Mouse (Mus musculus) urinary bladder, postnatal 4 days (tissue): ENCODE results near the gene Btbd3.

Source experiments
- DNase-seq, 2 experiments: peaks; one replicate each; pipeline ENCODE4 v3.0.0; 2021 to 2022; ENCODE audit warnings: low spot score in 2 of 2

Btbd3 gene

DNA sequence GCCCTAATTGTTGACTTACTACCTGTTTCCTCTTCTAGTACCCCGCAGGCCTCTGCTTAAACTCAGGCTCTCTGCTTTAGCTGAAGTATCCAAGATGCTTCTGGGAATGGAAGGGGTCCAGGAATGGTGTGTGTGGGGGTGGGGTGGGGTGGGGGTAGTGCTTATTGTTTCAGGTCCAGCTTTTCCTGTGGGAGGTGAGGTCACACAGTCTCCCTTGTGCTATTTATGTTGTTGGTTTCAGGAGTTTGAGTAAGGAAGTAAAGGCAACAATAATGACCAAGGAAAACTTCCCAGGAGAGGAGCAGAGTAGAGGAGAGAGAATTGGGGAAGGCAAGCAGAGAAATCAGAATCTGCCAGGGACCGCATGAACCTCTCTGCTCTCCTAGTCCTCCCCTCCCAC lies 128.4 kb downstream of the Btbd3 start:
- DNase-seq: no peak

DNA sequence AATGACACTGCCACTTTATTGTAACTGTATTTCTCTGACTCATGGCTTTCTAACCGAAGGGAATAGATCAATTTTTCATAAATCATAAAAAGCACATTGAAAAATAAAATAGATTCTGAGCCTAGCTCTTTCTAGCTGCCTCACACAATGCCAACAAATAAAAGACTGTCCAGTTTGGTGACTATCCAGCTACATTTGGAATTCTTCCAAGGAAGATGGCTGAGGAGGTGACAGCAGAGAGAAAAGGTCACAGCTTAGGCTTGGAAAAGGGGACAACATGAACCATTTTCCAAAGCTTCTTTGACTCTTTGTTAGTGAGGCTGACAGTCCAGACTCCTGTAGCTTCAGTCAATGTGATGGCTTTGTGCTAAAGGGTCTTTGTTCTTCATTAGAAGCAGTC lies 132.2 kb downstream of the Btbd3 start:
- no peak for DNase-seq

DNA sequence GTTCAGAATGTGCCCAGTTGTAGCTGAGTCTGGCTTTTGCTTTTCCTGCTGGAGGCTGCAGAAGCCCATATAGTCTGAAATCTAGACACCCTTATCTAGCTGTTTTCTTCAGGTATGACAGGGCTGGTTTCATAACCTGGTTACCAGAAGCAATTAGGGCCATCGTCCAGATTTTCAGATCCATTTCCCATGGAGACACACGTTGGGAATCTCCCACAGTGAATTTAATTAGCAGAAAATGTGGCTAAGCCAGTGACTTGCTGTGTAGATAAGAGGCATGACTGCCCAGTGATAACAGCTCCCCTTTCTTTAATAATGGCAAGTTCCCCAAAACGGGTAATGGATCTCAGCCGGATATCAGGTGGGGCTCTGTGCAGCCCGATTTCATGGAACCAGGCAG lies 146.7 kb downstream of the Btbd3 start:
- no peak for DNase-seq

DNA sequence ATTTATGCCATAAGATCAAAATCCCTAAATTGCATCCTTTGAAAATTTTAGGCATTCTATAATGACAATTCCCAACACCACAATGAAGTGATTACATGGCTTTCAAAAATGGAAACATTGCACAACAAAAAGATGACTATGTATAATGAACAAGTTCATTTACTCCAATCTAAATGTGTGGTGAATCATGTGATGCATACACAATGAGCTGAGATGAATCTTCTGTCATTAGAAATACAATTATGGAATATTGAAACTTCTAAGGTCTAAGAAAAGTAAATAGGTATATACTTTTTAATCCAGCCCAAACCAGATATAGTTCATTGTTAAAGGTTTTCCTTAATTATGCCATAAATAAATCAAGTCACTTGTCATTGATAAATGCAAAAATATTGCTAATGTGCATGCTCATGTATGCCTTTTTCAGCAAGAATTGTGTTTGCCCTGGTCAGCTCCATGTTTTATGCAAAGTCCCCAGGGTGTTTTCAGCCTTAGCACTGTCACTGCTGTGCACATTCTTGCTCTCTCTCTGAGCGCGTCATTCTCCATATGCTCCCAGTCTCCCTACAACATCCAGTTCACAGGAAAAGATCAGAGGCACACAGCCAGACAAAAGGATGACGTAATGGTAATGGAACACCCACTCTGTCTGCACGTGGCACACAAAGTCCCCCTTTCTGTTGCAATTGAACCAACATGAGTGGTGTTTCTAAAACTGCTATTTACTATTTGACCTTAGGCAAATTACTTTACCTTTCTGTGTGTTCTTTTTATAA lies 149.6 kb downstream of the Btbd3 start:
- no peak for DNase-seq

DNA sequence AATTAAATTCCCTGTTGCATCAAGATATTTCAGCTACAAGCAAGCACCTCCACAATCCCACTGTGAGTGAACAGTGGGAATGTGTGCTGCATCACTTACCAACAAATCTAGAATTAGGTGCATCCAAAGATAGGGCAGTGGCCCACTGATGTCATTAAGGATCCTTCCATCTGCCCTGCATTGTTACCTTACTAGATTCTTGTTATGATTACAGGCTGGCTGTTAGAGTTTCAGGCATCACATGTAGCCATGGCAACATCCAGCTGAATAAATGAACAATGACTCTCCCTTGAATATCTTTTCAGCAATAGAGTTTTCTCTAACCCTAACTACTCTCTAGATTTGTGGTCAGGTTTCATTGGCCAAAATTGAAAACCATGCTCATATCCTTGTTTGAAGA lies 150.3 kb downstream of the Btbd3 start:
- DNase-seq: no peak

DNA sequence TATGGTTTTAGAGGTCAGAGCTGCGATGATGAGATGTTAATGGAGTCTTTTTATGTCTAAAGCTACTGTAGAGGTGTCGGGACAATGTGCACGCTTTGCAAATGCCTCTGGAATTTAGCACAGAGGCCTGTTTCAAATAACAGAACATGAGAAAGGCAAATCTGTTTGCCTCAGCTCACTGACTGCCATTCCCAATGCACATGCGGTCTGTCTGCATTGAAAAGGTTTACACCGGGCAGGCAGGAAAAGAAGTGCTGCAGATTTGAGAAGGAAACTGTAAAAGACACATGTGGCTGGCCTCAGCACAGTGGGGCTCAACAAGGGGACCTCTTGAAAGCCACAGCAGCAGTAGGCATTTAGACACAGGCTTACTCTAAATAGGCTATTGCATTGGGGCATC lies 156.2 kb downstream of the Btbd3 start:
- no peak for DNase-seq

DNA sequence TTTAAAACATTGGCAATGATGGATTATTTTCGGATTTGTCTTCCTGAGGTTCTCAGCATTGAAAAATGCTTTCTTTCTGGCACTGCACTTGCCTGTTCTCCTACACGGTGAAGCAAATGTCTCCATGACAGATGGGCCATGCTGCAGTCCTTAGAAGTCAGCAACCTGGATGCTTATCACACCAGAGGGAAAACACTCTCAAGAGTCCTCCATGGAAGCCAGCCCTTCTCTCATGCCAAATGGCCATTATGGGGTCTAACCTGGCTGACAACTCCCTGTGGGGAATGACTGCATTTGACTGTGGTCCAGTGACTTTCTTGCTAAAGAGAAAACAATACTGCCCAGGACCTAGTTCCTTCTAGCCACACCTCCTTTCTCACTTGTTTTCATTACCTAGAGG lies 166.0 kb downstream of the Btbd3 start:
- no peak for DNase-seq

DNA sequence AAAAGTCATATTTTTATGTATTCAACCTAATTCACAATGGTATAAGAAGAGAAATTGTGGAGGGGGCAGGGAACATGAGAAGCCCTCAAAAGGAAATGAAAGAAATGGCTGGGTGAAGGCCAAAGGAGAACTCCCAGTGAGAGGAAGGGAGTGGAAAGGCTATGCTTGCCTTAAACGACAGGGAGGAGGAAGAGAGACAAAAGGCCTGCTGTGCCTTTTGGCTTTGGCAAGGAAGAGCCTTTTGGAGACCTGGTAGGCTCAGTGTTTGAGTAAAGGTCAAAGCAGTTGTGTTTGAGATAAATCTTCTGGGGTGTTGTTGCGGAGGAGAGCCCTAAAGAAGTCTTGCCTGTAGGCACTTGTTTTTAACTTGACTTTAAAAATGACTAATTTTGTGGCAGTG lies 175.6 kb downstream of the Btbd3 start:
- DNase-seq: no peak

DNA sequence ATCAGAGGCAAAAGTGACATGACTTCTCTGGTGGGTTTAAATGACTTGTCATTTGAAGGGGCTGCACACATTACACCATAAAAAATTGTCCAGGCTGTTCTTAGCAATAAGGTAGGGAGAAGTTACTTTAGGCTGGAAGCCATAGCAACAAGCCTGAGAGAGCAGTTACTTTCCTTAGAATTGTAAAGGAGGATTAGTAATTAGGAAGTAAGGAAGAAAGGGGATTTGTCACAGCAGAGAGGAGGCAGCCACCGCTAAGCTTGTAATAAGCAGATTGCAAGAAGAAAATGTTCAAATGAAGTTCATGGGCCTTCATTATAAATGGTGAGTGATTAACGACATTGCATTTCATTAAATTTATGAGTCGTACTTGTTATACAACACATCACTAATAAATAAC lies 190.1 kb downstream of the Btbd3 start:
- DNase-seq: no peak

DNA sequence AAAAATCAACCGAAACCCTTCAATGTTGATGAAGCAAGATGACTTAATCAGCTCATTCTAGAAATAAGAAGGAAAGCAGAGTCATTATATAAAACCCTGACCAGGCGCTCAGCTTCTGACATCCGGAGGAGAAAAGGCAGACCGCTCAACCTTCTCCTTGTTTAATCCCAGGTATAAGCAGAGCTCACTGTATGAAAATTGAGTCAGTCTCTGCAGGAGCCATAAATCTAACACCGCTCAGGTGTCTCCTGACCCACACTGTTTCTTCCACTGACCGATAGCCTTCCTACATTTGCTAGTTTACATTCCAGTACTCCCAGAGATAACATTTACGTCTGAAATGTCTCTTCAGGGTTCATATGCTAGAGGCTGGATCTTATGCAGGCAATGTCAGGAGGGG lies 190.6 kb downstream of the Btbd3 start:
- DNase-seq: no peak

DNA sequence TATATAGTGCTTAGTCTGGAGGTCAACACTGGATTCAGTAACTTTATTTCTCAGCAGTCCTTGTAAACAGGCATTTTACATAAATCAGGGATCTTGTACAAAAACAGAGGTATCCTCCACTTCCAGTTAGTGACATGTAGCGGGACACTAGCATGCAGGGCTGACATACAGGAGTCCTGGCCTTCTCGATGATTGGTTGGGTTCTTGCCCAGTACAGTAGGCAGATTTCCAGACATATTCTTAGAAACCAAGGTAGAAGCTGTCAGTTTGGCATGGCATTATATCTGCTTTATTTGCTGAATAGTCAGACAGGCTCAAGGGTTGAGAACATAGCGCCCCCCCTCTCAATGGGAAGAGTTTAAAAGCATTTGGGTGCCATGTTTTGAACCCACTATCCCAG lies 191.3 kb downstream of the Btbd3 start:
- DNase-seq: no peak

DNA sequence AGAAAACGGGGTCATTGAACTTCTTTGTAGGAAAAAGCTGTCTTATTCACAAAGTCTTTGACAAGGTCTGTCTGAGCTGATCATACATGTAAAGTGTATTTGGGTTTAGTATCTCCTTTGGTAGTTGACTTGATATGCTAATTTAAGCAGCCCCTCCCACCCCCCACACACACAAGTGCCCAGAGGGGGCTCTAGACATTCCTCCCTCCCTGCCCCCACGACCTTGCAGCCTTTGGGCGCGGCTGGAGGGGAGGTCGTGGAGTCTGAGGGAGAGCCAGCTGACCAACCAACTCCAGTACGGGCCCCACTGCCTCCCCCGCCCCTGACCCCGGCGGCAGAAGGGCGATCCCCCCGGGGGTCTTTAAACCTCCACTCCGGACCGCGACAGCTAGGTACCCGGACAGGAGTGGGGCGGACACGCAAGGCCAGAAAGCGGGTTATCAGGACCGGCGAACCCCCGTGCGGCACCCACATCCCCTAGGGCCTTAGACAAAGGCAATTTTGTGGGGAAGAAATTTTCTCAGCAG lies 211.7 kb downstream of the Btbd3 start:
- DNase-seq: no peak

DNA sequence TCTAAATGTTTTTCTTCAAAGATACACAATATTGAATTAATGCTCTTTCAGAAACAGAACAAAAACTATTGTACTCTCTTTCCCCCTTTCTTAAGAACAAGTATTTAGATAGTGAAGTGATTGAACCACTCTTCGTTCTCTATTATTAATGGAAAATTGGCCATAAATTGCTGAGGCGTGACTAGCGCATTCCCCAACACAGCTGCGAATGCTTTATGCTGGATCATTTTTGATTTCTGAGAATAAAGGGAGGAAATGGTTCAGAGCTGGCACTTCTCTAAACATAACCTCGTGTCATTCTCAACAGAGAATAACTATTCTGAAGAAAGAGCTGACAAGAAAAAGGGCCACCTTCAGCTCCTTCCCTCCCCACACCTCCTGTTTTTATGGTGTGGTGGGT lies 217.0 kb downstream of the Btbd3 start:
- DNase-seq: no peak

DNA sequence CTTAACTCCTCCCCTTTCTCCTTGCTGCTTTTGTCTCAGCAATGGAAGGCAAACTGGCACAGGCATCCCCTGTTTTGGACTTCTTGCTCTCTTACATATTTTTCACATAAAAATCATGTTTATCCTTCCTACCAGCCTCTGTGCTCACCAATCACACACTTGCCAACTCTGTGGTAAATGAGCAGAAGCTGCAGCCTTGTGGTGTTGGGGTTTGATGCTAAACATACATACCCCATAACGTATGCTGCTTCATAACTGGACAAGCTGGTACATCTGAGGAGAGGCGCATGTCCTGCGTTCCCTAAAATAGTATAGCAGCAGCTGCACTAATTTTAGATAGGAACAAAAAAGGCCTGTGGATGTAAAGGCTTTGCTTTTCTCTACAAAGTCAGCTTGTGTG lies 220.1 kb downstream of the Btbd3 start:
- no peak for DNase-seq

DNA sequence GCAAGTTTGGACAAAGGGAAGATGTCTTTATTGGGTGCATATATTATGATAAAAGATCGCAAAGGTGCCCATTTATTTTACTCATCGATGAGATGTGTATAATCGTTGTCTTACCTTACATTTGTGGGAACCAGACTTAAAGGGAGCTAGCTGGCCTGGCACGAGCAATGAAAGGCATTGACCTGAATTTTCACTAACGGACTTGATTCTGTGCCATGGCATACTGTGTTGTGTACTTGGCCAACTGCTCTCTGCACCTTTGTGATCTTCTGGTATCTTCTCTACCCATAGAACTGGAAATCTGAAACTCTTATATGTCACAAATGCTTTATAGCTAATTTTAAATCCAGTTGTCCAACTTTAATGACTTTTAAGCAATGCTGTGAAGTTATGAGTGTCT lies 220.9 kb downstream of the Btbd3 start:
- DNase-seq: no peak

DNA sequence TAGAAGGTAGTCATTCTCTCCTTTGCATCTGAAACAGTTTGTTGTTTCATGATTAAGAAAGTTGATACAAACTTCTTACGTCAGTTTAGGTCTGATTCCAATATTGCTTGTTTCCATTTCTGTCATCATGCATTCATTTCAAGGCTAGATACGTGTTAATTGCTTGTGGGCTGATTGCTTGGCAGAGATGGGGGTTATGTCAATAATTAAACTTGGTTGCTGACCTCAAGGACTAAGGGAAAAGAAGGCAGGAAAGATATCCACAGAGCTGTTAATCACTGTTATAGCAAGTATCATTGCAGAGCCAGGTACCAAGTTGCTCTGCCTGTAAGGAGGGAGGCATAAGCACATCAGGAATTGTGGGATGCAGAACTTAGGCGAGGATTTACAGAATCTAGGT lies 226.2 kb downstream of the Btbd3 start:
- no peak for DNase-seq

DNA sequence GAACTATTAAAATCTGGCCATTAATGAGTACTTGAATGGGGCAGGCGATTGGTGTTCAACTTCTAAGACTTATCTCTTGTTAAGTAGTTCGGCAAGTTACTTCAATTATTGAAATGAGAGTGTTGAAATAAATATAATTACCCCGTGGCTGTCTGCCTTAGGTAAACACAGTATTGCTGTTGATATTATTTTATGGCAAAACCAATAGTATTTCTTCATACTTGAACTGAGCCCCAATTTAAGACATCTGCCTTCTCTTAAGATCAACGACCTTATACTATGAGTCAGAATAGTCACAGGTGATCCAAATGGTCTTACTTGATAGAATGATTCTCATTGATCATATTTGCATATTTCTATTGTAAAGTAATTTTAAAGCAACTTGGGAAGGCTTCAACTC lies 228.5 kb downstream of the Btbd3 start:
- DNase-seq: no peak

DNA sequence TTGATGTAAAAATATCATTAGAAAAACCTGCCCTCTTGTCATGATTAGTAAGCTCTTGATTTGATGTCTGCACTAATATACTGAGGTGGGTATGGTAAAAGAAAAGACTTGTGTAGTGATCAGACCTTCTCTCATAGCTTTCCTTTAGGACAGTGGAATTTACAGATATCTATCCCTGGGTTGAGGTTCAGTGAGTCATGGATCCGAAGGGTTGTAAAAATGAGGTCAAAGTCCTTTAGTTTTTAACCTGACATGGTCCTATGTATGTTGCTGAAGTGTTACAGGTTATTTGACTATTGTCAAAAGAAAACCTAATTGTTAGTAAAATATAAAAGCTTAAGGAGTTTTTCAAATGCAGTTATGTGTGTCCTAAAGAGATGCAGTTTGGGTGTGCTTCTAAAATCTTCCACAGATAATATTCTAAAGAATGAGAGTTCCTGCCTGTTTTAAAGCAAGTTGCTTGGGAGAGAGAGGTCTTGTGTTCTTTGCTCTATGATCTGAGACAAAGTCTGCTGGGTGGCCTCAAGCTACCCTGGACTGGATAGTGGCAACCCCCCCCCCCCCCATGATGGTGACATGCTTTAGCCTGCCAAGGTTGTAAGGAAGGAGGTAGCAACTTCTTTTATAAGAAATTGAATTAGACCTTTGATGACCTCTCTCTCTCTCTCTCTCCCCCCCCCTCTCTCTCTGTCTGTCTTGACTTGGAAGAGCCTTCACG lies 234.5 kb downstream of the Btbd3 start:
- no peak for DNase-seq

DNA sequence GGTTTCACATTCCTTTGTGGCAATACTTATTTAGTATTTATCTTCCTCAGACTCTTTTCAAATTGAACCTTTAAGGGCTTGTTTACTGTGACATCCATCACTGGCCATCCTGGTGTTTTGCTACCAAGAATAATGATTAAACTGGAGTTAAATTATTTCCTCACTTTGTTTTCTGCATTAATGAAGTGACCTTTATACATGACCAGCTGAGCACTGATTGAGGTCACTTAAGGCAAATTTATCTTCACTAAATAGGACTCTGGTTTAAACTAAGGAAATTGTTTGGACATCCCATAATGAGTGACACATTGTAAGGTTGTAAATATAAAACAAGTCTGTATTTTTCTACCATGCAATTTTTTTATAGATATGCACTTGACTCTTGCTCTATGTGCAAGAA lies 235.8 kb downstream of the Btbd3 start:
- DNase-seq: no peak

DNA sequence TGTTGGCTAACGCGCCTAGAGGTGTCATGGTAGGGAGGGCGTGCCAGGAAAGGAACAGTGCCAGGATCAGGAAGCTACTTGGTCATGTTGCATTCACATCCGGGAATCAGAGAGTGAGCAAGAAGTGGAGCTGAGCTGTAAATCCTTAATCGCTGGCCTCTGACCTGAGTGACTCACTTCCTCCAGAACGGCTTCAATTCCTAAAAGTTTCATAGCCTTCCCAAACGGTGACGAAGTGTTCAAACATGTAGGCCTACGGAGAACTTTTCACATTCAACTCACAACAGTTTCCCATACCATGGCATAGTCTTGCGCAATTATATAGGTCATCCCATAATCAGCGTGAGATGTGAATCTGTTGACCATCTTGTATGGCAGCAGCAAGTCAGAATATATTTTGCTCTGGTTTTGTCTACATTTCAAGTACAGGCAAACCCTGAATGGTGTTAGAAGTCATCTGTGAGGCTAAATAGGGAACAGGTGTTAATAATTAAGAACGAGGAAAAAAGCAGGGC lies 247.6 kb downstream of the Btbd3 start:
- DNase-seq: no peak

DNA sequence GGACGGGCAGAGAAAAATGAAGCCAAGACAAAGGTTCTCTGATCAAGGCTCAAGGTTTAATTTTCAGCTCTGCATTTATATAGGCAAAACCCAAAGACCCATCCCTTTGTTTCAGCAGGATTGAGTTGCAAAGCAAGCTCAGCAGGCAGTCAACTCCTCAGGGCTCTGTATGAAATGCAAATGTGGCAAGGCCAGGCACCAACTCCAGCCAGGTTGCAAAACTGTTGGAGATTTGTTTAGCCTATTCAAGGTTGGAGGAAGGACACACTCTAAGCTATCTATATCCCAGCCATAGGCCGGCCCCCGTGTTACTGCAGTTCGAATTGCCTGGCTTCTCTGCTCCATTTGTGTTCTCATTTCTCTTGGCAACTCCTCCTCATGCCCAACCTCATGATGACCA lies 259.2 kb downstream of the Btbd3 start:
- no peak for DNase-seq

DNA sequence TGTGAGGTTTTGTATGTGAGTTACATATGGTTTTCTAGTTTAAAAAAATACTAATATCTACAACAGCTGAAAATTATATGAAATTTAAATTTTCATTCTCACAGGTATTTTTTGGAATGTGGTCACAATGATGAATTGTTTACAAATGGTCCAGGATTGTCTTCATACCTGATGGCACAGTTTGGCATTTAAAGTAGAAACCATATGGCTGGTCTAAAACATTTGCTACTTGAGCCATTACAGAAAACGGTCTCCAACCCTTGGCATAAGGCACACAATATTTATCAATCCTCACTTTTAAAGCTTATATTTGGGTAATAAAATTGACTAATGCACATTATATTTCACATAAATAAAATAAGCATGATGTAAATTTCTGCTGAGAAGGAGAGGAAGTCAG lies 272.1 kb downstream of the Btbd3 start:
- no peak for DNase-seq
